Mouse (Mus musculus) myocyte (in vitro differentiated cells): Measurements from ENCODE around the gene Ihh.

Experiments
- MAX ChIP-seq: IDR thresholded peaks from one replicate; pipeline ENCODE4 v1.6.1; 2011; ENCODE audit warnings: low read depth, mild to moderate bottlenecking, control low read depth
- MYOD1 ChIP-seq, 3 experiments: IDR thresholded peaks; one replicate each; pipeline ENCODE4 v1.6.1; 2011; ENCODE audit warnings: control low read depth in 2 of 3, low read depth in 2 of 3, mild to moderate bottlenecking in 2 of 3, moderate library complexity in 1 of 3; ENCODE audit not compliant: insufficient read length in 2 of 3, control insufficient read depth in 1 of 3
- MYOG ChIP-seq, 3 experiments: IDR thresholded peaks; one replicate each; pipeline ENCODE4 v1.6.1; 2011; ENCODE audit warnings: control low read depth in 2 of 3, low read depth in 2 of 3, mild to moderate bottlenecking in 2 of 3; ENCODE audit not compliant: insufficient read length in 2 of 3, control insufficient read depth in 1 of 3, insufficient read depth in 1 of 3
- POLR2A ChIP-seq: IDR thresholded peaks from one replicate; pipeline ENCODE4 v1.6.1; 2011; ENCODE audit warnings: low read depth, mild to moderate bottlenecking, control low read depth, moderate library complexity; ENCODE audit not compliant: insufficient read length
- POLR2AphosphoS2 ChIP-seq: IDR thresholded peaks from one replicate; pipeline ENCODE4 v1.6.1; 2011; ENCODE audit warnings: low read depth, control low read depth; ENCODE audit not compliant: insufficient read length
- SRF ChIP-seq: IDR thresholded peaks from one replicate; pipeline ENCODE4 v1.6.1; 2011; ENCODE audit warnings: low read depth; ENCODE audit not compliant: control insufficient read depth, insufficient read length
- USF1 ChIP-seq: IDR thresholded peaks from one replicate; pipeline ENCODE4 v1.6.1; 2011; ENCODE audit warnings: low read depth, mild to moderate bottlenecking, control low read depth, moderate library complexity

DNA sequence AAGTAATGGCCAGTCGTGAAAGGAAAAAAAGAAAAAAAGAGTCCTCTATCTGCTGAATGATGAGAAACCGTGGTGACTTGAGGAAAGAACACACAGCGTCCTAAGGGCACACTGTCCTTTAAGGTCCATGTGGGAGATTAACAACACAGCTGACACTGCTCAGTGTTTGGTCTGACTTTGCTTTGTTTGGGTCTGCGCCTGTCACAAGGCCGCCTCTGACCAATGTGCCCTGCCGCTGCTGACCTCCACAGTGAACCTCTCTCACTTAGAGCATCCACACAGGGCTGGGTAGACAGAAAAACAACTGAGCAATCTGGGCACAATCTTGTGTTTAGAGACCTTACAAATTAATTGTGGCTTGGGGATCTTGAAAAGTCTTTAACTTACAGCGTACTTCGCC lies 25.5 kb upstream of the Ihh start:
- TF ChIP-seq POLR2AphosphoS2: no peak
- TF ChIP-seq POLR2A: no peak
- no peak for TF ChIP-seq USF1
- no peak for TF ChIP-seq MYOG (IDR thresholded peaks at IDR 0.05; ENCODE audit: control insufficient read depth in 1 of 3, insufficient read depth in 1 of 3, insufficient read length in 2 of 3, low read depth in 2 of 3)
- TF ChIP-seq MAX: no peak
- no peak for TF ChIP-seq SRF
- no peak for TF ChIP-seq MYOD1 (IDR thresholded peaks at IDR 0.05; ENCODE audit: control insufficient read depth in 1 of 3, insufficient read length in 2 of 3, low read depth in 2 of 3)
